Mouse (Mus musculus) kidney, adult 11 months (tissue): Measurements from ENCODE around the gene Mapk11.

Experiments used
- DNase-seq: peaks from one replicate; pipeline ENCODE4 v3.0.0; 2022

Gene Mapk11

DNA sequence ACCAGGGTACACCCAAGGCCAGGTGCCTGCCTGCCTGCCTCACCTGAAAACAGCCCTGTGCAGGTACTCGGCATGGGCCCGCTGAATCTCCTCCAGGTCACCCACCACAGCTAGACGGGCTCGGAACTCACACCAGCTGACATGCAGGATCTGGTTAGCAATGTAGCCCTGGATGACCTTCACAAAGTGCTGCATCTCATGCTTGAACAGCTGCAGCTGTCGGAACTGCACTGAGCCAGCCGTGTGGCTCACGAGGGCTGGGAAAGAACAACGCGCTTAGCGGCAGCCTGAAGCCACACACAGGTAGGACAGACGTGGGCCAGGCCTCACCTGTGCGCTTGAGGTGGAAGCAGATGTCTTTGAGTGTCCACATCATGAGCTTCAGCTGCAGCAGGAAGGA lies 48.6 kb downstream of the Mapk11 start:
- no peak for DNase-seq

DNA sequence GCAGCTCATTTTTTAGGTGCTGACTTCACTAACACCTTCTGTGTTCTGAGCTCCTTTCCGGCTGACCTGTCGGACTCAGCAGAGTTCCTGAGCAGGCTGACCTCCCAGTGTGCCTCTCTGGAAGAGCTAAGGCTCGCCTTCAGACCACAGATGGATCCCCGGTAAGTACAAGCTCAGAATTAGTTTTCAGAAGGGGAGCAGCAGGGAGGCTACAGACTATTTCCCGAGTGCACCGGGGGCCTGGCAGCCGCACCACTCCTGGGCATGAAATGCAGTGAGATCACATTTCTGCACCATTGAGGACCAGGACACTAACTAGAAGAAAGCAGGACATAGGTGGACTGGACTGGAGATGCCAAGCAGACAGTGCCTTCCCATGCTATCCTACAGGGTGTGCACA lies 50.8 kb downstream of the Mapk11 start:
- no peak for DNase-seq

DNA sequence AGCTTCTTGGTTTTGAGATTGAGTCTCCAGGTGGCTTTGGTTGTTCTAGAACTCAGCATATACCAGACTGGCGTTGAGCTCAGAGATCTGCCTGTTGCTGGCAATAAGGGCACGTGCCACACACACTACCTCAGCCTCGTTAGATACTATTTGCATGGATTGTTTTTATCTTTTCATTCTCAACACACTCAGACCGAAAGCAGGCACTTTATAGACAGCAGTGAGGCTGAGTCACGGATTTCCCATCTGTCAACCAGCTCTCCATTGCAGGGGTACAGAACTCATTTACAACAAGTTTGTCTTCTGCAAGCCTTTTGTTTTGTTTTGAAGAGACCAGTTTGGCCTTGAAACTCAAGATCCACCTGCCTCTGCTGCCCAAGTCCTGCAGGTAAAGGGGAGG lies 52.0 kb downstream of the Mapk11 start:
- no peak for DNase-seq
